Mouse (Mus musculus): ENCODE results near the gene Rnf8. TPM values are rescaled to one million over a fixed set of nuclear protein-coding genes. Genes with fewer than 3 reads are reported as not detected.
A peak's percentile ranks its signal among the peaks of the same experiment; 100 is the strongest.
"Not testable (repeated sequence)": the region's sequence is repeated elsewhere in the genome, so short reads cannot be mapped to it uniquely, and the experiment has no call there.

Gene Rnf8
- 10 to 100 TPM; 17.4 to 20.1 TPM for total RNA-seq (2021)
- long read RNA-seq, experiment 1, full-length matches to known transcripts = 58 of 62 reads
- long read RNA-seq, experiment 1, partial matches to known transcripts = 1 of 62 reads
- long read RNA-seq, experiment 1, other reads (novel, unspliced or antisense) = 3 of 62 reads
- long read RNA-seq, experiment 2, full-length matches to known transcripts = 51 of 53 reads
- long read RNA-seq, experiment 2, partial matches to known transcripts = 1 of 53 reads
- long read RNA-seq, experiment 2, other reads (novel, unspliced or antisense) = 1 of 53 reads

DNA sequence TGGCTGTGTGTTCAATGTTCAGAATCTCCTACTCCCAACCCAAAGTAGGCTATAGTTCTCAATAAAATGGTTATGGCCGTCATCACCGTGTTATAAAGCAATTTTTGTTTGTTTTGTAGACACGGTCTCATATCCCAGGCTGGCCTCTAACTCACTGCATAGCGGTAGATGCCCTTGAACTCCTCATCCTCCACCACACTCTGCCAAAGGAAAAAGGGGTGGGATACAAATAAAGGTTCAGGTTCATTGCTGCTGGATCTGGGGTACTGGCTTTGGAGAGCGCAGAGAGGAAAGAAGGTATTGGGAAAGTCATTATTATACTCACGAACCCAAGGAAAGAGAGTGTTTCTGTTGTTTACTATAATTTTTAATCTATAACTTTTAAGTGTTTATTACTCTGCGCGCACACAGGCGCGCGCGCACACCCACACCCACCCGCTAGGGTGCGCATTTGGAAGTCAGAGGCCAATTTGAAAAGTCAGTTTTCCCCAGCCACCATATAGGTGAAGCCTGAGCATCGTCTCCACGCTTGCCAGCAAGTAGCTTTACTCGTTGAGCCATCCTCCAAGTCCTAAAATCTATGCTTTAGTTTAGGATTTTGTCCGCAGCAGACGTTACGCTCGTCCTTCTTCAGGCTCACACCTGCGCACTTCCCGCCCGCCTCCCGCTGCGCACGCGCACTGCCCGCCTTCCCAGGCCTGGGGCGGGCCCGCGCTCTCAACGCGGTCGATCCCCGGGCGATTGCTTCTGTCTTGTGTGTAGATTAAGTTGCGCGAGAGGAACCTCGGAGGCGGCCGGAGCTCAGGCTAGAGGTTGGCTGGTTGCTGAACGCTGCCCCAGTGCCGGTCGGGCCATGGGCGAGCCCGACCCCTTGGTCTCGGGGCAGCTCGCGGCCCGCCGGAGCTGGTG lies at the start of gene Rnf8, which contains the start of gene Gm28043:
Gene Rnf8, plus strand, starts transcription at position 676 of the 909 bp plus-strand sequence.
Gene Gm28043, plus strand, starts transcription at position 762 of the 909 bp plus-strand sequence.
- DNase-seq (ENCODE audit: low spot score) = peak; percentile 94

DNA sequence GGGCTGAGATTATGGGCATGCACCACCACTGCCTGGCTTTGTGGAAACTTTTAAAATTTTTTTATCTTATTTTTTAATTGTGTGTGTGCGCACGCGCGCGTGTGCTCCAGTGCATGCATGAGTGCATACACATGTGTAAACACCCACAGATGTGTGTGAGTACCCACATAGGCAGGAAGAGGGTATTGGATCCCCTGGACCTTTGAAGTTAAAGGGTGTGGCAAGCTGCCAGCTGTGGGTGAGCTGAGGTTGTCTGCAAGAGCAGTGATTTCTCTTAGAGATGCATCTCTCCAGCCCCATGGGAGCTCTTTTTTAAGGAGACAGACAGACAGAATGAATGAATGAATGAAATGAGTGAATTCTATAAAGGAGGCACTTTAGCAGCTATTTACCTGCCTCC lies 49.1 kb upstream of the Rnf8 start:
- no peak for DNase-seq (ENCODE audit: low spot score)

DNA sequence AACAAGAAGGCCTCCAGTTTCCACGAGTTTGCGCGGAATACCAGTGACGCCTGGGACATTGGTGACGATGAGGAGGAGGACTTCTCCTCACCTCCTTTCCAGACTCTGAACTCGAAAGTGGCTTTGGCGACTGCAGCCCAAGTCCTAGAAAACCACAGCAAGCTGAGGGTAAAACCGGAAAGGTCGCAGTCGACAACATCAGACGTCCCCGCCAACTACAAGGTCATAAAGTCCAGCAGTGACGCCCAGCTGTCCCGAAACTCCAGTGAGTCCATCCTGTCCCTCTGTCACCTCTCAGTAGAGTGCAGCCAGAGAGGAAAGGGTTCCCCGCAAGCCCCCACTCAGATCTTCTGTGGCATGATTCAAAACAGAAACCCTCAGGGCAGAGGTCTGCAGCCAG lies 46.2 kb upstream of the Rnf8 start:
- DNase-seq (ENCODE audit: low spot score) = no peak

DNA sequence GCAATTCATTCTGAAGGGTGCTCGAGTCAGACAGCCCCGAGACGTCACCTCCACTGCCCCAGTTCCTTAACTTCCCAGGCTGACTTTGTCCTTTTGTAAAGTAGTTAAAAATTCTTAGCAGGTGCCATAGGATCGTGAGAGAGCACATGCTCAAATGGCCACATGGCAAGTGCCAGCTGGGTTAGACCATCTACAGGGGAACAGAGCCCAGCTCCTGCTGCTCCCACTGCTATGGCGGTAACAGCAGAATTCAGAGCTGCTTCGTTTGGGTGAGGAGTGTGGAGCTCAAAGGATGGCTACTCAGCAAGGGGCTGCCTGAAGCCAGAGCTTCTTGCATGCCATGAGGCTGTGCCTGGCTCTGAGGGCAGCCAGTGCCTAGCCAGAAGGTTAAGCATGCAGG lies 44.8 kb upstream of the Rnf8 start:
- DNase-seq (ENCODE audit: low spot score) = no peak

DNA sequence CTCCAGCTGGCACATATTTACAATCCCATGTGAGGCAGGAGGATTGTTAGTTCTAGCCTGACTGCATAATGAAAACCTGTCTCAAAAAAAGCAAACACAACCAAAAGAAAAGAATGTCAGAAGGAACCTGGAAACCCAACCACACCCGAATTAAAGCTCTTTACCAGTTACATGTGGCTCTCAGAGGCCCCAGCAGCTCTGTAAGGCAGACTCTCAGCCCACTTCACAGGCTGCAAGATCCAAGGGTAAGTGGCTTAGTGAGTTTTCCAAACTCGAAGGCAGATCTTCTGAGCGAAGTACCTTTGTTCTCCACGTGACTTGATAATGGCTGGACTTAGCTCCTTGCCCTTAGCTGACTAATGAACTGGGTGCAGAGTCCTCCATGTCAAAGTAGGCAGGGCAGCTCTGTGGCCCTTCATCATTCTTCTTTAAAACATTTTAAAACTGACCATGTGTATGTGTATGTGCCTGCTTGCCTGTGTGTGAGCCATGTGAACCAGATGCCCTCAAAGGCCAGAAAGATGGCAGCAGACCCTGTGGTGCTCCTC lies 34.9 kb upstream of the Rnf8 start:
- no peak for DNase-seq (ENCODE audit: low spot score)

DNA sequence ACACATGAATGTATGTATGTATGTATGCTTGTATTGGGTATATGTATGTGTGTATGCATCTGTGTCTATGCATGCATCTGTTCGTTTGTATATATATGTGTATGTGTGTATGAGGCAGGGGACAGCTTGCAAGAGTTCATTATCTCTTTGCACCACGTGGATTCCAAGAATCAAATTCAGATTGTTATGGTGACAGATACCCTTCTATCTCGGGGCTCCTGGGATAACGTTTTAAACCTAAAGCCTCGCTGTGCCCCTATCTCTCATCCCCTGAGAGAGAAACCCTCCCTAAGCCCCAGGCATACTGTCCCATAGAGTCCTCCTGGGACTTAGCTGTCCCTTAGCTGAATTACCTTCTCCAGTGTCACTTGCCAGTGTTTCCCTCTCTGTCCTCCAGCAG lies 31.0 kb upstream of the Rnf8 start:
- DNase-seq (ENCODE audit: low spot score) = no peak

DNA sequence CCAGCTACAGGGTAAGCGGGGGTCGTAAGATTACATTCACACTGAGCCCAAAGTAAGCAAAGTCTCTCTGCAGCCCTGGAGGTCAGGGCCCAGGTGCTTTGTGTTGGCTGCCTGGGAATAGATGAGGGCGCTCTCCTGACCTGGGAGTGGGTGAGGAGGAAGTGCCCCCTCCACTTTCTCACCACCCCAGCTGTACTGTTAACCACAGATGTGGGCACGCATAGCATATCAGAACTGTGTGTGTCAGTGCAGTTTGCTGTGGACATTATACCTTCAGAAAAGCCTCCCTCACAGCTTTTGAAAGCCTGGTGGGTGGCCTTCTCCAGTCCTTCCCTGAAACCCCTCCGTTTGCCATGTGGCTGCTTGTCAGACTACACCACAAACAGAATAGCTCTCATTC lies 30.3 kb upstream of the Rnf8 start:
- no peak for DNase-seq (ENCODE audit: low spot score)

DNA sequence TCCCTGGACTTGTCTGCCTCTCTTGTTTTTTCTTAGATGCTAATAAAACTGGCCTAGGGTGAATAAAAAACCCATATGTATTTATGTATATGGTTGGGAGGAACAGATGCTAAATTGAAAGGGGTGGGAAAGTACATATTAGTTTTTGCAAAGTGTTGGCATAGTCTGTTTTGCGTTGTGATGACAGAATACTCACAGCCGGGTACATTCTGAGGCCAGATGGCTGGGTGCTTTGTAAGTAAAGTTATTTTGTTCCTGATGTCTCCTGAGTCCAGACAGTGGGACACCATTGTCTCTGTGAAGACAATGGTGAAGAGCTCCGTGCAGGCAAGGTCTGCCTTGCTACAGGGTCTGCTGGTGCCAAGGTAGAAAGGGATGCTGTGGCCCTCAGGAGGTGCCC lies 29.9 kb upstream of the Rnf8 start:
- DNase-seq (ENCODE audit: low spot score) = no peak

DNA sequence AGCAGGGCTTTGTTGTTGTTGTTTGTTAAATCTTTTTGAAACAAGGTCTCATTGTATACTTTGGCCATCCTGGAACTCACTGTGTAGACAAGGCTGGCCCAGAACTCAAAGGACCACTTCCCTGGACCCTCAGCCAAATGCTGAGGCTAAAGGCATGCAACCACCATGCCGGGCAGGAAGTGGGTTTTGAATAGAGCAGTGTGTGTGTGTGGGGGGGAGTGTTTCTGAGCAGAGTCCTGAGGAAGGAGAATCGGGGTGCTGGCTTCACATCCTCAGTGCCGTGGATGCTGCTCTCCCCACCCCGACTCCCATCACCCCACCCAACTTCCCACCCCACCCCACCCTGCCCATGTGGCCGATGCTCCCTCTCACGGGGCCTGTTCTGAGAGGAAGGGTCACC lies 29.1 kb upstream of the Rnf8 start:
- DNase-seq (ENCODE audit: low spot score) = no peak

DNA sequence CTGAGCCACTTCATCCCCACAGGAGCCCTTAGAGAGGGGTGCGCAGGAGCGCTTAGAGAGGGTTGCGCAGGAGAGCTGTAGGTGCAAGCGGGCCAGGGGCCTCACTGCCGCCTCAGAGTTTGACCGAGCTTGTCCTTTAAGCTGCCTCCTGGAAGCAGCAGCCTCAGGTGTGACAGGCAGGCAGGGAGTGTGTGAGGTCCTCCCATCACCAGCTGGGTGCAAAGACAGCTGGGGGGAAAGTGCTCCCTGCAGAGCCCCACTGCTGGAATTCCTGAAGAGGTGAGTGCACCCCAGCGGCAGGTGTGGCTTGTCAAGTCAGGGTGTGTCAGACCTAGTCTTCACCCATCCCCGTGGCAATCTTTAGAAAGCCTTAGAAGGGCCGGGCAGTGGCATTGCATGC lies 27.7 kb upstream of the Rnf8 start:
- no peak for DNase-seq (ENCODE audit: low spot score)

DNA sequence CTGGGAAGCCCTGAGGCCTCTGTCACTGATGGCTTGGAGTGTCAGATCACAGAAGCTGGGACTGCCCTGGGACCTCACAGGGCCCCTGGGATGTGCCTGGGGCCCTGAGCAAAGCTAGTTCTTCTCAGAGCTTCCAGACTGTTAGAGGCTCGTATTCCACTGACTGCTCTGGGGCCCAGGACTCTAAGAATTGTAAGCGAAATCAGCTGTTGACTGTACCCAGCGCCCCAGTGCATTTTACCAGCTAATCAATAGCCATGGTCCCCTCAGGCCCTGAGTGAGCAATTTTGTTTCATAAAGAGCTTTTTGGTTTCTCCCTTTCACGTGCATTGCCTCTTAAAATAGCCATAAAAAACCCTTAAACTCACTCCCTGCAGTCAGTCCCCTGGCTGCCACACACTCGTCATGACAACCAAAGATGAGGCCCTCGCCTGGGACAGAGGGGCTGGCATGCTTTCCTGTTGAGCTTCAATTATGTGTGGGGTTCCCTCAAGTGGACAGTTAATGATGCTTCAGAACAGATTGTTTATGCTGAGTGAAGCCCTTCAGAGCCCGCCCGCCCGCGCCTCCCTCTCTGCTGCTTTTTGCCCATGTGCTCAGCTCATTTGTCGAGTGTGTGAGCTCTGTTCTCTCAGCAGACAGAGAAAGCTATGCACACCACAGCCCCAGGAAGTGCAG lies 25.2 kb upstream of the Rnf8 start:
- no peak for DNase-seq (ENCODE audit: low spot score)

DNA sequence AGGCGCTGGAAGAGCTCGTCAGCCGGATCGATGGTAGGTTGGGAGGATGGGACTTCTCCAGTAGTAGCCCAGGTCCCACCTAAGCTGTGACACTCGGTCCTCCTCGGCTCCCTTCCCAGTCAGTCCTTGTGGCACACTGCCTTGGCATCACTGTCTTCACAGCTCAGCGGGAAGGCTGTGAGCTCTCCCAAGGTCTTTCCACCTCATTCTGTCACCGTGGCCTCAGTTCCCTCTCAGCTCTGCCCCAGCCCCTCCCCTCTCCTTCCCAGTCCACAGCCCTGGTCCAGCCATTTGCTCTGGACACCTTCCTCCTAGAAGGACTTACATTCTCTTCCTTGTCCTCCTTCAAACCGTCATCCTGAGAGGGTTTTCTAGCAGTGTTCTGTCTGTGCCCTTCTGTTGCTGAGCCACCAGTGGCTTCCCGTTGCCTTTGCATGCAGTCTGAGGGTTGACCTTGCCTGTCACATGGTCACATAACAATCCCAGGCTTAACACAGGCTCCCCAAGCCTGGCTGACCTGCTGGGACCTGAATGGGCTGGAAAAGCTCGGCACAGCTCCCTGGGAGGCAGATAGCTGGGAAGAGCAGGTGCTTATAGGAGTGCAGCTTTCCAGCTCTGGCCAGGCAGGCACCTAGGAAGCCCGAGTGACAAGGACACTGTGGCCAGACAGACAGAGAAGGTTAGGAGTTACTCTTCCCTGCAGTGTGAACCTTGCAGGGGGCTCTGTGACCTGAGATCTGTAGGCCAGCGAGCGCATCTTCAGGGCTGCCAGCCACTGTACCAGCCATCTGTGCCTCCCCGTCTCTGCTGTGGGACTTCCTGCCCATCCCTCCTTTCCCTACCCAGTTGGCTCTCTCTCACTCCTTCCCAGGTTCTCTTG lies 18.5 kb upstream of the Rnf8 start:
- DNase-seq (ENCODE audit: low spot score) = no peak

DNA sequence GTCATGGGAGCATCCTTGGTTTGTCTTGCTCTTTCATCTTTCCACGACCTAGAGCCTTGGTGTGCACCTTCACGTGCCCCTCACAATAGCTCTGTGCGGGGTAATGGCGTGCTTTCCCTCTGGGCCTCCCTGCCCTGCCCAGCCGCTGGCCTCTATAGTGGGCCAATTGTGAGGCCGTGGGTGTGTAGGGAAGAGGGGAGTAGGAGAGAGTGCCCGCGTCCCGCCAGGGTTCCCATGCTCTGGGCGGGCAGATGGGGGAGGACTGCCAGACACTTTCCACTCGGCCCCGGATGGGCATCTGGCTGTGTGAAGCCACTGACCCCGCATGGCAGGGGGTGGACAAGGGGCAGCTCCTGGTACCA lies 17.8 kb upstream of the Rnf8 start:
- DNase-seq (ENCODE audit: low spot score) = no peak

DNA sequence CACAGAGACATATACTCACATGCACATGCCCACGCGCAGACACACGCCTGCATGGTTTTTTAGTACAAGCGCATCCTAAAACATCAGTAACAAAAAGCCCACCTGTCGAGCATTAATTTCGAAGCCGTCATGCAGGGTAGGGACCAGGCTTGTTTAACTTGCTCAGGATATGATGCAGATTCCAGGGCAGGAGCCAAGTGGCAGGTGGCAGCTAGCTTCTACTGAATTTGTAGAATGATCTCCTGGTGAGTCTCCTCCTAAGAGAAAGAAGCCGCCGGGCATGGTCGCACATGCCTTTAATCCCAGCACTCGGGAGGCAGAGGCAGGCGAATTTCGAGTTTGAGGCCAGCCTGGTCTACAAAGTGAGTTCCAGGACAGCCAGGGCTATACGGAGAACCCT lies 15.5 kb upstream of the Rnf8 start:
- DNase-seq (ENCODE audit: low spot score) = no peak

DNA sequence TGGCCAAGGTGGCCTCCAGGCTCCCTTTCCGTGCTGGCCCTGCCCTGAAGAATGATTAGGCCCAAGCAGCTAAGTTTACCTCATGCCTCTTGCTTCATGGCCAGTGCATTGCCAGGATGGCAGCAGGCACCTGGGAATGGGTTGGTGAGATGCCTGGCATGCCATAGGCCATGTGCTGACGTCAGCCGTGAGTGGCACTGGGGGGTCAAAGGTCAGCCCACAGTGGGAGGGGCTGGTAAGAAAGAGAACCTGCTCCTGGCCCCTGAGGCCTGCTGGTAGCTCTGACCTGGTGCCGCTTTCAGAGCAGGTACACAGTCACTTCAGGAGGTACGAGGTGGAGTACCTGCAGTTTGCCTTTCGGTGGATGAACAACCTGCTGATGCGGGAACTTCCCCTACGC lies 15.1 kb upstream of the Rnf8 start:
- DNase-seq (ENCODE audit: low spot score) = no peak

DNA sequence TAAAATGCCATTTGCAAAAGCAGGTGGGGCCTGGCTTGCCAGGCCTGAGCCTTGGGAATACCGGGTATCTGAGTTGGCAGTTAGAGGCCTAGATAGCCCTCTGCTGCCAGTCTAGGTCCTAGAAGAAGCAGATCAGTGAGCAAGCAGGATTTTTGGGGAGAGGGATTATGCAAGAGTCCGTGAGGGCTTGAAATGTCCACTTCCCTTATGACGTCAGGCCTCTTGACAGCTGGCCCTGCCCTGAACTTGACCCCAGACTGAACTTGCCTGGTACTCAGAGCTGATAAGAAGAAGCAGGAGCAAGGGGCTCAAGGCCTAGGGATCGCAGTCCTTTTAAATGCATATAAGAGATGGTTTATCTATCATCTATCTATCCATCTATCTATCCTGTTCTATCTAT lies 13.2 kb upstream of the Rnf8 start:
- peak; percentile 26 for DNase-seq (ENCODE audit: low spot score)

DNA sequence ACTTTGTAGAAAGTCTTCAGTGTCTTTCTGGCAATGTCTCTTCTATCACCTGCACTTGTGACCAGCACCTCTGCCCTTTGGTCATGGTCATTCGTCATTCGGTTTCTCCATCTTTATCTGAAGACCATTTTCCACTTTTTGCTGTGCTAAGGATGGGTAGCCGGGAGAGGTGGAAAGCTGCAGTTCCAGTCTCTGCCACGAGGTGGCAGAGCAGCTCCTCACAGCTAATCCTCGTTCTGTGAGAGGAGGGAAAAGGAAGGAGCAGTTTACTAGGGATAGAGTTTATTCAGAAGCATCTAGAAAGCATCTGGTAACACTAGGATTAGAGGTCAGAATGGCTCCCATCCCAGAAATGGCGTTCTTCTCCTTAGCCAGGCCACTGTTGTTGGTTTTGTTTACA lies 11.3 kb upstream of the Rnf8 start:
- DNase-seq (ENCODE audit: low spot score) = peak; percentile 75

DNA sequence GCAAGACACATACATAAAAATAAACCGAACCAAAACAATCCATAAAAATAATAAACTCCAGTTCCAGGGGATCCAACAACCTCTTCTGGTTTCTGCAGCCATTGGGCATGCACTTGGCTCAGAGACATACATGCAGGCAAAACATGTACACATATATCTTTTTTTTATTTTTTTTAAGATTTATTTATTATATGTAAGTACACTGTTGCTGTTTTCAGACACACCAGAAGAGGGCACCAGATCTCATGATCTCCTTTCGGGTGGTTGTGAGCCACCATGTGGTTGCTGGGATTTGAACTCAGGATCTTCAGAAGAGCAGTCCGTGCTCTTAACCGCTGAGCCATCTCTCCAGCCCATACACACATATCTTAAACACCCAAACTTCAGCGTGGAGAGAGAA lies 1.1 kb upstream of the Rnf8 start:
- DNase-seq (ENCODE audit: low spot score) = not testable (repeated sequence)

DNA sequence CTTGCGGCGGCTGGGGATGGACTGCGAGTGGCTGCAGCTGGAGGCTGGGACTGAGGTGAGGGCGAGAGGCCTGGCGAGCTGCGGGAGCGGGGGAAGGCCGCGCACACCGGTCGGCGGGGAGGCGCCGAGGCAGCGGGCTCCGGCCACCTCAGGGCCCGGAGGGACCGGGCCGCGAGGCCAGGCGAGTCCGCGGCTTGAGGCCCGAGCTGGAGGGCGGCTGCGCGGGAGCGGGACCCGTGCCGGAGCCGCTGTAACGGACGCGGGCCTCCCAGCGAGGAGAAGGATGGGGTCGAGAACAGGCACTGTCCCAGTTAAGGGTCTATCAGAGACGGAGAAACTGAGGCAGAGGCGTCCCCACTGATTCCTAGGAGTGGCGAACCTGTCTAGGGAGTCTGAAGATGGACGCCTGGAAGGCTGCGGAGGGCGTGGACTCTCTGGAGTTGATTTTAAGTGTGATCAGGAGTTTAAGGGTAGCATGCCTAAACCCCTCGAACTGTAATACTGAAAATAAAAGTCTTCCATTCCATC lies 498 bp downstream of the Rnf8 start:
- no peak for DNase-seq (ENCODE audit: low spot score)

DNA sequence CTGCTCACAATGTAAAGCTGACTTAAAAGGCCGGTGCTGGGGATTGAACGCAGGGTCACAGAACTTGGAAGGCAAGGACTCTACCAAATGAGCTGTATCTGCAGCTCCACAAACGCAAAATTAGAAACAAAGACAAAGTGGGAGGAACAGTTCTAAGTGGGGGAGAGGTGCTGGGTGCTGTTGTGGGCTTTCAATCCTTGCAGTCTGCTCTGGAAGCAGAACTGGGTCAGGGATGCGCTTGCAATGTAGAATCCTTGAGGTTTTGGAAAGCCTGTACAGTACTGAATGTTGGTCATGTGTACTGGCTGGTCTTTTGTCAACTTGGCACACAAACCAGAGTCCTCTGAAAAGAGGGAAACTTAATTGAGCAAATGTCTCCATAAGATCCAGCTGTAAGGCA lies 1.0 kb downstream of the Rnf8 start:
- DNase-seq (ENCODE audit: low spot score) = no peak

DNA sequence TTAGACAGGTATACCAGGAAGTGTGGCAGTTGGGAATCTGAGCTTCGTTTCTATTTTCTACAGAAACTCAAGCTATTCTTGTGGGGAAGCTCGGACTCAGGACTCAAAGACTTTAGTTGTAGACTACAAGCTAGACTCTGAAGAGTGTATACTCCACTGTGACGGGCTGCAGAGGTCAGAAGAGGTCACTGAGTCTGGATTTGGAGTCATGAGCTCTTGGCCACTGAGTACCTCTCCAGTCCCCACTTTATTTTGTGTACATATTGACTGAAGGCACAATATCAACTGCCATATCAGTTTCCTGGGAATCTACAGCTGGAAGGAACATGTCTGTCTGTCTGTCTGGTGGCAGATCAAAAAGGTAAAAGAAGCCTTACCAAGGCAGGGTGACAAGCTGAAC lies 4.6 kb downstream of the Rnf8 start:
- DNase-seq (ENCODE audit: low spot score) = no peak
